Mouse (Mus musculus) layer of hippocampus, postnatal 25 days (tissue): ENCODE measurements around the gene Tmem200a. TPM values are rescaled to one million over a fixed set of nuclear protein-coding genes. Genes with fewer than 3 reads are reported as not detected.

ENCODE experiments used
- DNase-seq, 2 experiments: peaks; one replicate each; pipeline ENCODE4 v3.0.0; 2022; ENCODE audit warnings: mixed read lengths in 2 of 2, low spot score in 1 of 2; ENCODE audit errors: extremely low spot score in 1 of 2
- total RNA-seq, 2 experiments: library from RNA; stranded (reverse); gene quantifications; 2 replicates each; pipeline ENCODE4 v1.2.3; 2021

Gene Tmem200a
- total RNA-seq = 10 to 100 TPM; 22.7 to 28.0 TPM

DNA sequence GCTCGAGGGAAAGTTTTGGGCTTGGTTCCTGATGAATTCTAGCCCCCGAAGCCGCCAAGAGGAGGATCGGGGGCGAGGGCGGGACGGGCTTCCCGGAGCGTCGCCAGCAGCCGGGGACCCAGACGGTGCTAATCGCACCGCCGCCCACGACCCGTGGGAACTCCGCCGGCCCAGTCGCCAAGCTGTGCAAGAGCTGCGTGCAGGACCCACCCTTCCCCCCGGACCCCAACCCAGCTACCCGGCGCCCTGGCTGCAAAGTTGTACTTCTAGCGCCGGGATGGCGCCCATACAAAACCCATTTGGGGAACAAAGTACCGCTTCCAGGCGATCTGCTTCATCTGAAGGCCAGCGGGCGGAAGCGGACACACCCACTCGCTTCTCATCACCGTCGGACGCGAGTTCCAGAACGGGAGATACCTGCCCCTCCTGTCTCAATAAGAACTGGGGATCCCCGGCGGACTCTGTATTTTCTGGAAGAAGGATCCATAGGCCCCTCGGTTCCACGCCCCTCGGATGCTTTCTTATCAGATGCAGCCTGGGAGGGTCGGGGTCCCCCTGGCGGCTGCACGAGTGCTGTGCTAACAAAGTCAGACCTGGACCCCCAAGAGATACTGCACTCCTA is at the start of gene Tmem200a:
TSS of gene Tmem200a (minus strand) at position 532 of the 622 bp plus-strand sequence.
- DNase-seq = peak; percentile 46 to 71

DNA sequence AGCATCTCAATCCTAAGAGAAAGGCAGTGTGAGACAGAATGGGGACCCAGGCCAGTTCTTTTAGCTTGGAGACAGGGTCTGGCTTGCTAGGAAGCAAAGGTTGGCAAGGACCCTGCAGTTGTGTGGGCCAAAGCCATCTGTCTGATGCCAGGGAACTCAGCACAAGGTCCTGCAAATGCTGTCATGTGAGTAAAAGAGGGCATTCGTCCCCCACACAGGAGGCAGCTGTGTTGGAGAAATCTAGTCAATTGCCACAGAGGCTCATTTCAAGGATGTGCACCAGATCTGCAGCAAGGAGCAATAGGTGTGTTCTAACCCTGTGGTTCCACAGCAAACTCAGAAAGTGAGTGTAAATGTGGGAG is 41.0 kb upstream of the Tmem200a start:
- no peak for DNase-seq

DNA sequence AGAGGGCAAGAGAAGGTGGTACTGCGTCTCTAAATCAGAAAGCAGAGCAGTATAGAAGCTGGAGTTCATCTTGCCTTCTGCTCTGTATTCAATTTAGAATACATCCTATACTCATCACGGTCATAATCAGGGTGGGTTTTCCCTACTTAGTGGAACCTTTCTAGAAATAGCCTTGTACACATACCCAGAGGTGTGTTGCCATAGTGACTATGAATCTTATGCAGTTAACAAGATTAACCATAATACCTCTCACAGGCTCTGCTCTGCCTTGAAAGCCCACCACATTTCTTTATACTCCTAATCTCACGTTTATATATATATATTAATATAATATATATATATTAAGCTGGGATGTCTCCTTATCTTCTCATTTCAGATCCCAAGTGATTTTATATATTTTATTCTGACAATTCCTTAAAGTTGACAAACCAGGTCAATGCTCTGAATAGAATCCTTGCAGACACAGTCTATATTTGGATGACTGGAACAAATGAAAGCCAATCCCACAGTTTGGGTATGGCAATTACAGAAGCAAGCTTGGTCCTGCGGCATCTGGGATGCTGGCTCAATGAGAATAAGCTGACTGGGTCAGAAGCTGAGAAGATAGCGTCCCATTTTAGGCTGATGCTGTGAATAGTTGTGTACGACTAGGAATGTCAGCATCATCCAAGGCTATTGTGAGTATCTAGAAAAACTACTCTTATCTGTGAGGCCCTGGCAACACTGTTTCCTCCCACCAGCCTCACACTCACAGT is 40.4 kb upstream of the Tmem200a start:
- no peak for DNase-seq

DNA sequence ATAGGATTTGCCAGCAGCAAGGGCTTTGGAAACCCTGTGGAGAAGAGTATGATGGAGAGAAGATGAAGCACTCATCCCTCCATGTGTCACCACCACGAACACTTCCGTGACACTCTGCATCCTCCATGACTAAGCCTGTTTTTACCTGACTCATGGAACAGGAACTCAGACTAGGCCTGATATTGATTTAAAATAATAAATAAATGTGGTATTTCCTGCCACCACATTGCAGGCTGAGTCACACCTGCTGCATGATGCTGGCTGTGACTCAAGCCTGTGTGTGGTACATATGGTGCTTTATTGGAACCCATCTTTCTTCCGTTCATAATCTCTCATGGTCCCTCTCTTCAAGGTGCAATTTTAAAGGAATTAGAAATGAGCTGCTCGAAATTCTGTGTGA is 35.6 kb upstream of the Tmem200a start:
- no peak for DNase-seq

DNA sequence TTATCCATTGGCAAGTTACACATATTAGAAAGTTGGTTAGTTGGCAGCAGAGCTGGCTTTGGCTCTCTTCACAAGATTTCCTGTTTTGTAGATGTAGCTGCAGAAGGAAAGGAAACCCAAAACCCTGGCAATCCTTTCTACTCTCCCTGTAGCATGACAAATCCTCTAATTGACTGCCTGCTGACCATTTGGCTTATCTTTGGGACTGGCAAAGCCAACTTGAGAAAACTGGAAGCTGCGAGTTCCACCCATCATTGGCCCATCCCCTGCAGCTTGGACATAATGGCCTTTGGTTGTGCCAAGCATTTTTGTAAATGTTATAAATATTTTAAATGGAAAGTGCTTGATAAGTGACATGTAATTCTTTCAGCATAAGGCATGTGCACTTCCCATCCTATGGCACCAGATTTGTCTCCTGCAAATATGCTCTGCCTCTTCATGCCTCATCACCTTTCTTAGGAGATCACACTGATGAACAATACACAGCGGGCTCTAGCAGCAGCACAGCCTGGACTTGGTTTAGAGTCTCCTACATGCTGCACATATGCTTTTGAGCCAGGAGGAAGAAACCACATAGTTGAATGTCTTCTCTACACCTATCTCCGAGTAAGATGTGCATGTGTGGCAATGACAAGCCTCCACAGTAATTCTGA is 24.6 kb upstream of the Tmem200a start:
- no peak for DNase-seq

DNA sequence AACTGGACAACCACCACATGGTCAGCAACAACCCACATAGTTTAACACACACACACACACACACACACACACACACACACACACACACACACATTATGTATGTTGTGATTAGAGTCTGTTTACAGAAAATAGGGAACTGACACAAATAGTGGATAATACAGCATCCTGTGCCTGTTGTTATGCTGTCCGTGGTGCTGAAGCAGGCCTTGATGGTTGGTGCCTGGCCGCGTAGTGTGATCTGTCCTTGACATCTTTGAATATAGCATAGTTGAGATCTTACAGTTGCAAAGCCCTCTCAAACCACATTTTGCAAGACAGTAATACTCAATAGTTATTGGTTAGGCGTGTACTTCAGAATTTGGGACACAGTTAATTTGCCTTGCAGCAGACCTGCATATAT is 3.2 kb upstream of the Tmem200a start:
- DNase-seq = no peak

DNA sequence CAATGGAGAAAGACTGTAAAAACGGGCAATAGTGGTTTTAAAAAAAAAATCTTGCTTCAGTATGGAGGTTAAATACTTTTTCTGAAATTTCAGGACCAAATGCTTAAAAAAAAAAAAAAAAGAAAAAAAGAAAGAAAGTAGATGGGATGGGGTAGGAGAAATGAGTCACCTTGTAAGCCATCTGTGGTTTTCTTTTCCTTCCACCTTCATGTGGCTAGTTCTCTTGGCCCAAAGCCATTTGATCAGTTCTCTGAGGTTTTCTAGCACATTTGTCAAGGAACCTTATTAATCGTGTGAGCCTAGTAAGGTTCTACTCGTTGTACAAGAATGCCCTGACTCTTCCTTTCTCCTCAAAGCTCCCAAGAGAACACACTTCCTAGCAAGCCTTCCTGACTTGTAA is 826 bp upstream of the Tmem200a start:
- DNase-seq = no peak

DNA sequence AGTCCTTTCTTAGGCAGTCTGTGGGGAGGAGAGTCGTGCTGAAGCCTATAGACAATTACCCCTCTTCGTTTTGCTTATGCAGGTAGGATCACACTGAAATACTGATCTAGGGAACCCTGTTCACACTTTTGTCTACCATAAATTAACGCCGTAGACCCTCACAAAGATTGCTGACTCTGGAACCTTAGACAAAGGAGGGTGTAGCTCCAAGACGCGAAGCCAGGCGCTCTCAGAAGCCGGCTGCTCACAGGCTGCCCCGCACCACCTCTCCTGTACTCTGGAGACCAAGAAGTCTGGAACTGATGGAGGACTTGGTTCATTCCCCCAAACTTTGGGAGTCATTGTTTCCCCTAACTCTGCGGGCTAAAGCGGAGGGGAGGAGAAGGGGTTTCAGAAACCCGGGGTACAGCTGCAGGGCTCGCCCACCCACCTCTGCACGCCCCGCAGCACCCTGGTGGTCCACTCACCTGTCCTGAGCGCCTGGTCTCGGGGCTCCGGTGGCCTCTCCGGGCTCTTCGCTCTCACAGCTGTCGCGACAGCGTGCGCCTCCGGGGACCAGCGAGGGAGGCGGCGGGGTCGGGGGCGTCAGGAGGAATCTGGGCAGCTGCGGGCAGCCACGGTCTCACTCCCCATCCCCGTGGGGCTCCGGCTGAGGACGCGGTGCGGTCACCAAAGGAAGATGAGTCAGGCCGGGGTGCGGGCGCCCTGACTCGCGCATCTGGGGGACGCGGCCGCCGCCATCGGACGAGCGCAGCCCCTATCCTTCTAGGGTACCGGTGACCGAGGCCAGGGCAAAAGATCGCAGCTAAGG is 976 bp downstream of the Tmem200a start, which contains the start of gene Gm9767:
TSS of gene Gm9767 (plus strand) at position 585 of the 811 bp plus-strand sequence.
- DNase-seq = peak; percentile 14 to 17

DNA sequence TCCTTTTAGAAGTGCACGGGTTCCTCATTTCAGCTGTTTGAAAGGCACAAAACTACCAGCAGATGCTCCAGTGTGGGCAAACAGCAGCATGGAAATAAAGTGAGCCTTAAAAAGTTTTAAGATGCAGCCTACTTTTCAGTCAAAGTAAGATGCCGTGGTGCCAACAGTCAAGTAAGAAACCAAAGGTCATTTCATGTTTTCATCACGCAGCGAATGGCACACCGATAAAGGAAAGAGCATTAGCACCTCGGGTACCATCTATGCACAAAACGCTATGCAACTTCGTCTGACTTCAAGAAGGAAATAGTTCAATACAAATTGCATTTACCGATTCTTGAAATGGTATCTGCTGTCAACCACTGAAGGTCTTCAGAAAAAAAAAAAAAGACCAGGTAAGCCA is 1.9 kb downstream of the Tmem200a start:
- DNase-seq = no peak

DNA sequence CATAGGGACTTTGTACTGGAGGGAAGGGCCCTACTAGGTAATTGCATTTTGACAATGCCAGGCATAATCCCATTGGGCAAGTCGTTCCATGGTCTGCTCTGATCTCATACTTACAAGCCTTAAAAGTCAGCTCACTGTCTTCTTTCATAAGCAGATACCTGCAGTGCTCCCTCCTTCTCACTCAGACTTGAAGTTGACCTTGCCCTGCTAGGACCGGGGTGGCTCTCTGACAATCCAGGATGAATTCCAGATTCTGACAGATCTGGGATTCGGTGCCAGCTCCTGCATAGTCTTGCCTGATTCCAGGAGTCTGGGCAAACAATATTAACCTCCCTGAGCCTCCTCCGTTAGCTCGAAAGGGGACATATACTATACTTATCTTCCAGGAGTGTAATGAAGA is 6.9 kb downstream of the Tmem200a start:
- DNase-seq = no peak

DNA sequence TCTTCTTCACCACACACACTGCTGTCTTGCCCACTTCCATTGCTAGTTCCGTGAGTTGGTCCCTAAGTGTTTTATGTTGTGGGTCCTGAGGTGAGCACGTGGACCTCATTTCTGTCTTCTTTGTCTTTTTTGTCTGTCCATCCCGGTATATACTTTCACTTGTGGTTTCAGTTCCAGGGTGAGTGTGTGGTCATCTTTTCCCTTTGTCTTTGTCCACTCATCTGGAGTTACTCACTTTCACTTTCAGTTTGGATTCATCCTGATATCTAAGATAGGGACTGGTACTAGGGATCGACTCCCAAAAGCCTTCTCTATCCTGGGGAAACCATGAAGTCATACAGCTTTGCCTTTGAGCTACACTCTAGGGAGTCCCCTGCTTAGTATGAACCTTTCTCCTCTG is 15.8 kb downstream of the Tmem200a start:
- DNase-seq = no peak

DNA sequence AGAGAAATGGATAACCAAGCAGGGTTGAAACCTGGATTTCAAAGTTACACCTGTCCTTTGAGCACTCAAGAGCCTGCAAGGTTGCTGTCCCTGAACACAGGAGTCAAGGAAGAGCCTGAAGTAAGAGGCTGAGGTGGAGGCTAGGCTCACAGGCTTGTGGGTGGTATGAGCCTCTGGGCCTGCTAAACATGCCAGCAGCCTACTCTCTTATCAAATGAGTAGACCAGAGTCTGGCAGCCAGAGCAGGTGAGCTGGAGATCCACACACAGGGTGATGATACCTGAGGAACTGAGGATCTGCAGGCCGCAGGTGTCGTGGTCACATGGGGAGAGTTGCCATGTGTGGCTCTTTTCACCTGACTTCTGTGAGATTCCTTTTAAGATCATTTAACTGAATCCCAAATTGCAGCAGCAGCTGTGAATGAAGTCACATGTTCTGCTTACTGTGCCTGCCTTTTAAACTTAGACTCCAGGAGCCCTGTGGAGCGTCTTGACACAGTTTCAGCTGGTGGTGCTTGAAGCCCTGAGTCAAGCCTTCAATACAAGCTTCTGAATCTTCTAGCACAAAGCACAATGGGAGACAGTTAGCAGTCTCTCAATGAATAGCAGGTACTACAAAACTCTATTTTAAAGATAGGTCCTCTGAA is 19.1 kb downstream of the Tmem200a start:
- no peak for DNase-seq

DNA sequence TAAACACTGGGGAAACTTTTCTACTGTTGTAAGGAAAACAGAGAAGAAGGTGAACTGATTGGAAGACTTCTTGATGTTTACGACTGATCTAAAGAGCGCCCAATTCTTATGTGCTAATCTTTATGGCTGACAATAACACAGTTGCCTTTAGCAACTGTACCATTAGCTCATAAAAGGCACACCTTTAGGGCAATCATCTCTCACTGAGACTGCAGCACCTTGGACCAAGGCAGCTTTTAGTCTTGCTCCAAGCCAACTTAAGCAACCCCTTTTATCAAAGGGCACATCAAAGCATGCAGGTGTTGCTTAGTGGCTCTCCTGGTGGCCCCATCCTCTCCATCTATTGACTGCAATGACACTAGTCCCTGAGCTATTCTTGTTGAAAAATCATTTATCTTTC is 27.7 kb downstream of the Tmem200a start:
- DNase-seq = no peak

DNA sequence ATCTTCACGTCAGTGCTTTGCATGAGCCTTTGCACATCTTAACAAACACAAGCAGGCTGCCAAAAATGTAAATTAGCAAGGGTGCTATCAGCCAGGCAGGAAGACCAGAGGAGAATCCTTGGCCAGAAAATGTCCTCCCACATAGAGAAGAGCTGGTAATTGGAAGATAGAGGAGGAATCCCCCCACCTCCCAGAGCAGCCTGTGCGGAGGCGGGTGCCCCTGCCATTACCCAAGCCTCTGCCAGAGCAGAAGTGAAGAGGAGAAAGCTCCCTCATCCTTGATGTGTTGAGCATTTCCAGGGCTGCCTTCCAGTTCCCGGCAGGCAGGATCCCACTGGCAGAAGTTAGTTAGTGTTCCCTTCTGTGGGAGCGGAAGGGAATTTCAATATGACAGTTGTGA is 43.9 kb downstream of the Tmem200a start:
- peak; percentile 62 to 65 for DNase-seq

DNA sequence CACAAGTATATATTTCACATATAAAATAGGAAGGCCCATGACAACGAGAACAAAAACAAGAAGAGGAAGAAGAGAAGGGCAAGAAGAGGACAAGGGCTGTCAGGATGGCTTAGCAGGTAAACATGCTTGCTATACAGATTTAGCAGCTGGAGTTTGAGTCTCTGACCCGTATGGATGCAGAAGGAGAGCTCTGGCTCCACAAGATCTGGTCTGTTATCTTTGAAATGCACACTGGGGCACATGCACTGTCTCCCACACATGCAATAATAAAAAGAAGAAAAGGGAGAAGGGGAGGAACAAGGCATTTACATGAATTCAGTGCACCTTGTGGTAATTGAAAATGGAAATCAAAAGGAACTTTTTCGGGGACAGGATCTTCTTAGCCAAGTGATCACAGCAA is 60.1 kb downstream of the Tmem200a start:
- DNase-seq = no peak

DNA sequence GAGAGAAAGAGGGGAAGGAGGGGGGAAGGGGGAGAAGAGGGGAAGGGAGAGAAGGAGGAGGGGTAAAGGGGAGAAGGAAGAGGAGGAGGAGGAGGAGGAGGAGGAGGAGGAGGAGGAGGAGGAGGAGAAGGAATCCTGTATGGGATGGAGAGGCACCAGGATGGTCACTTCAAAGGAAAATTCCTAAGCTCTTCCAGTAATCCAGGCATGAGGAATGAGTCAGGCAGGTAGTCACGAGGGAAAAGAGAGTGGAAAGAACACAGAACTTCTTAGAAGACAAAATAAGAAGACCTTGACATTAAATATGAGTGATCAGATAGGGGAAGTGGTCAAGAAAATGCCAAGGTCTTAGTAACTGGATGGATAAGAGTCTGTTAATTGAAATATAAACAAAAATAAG is 64.6 kb downstream of the Tmem200a start:
- DNase-seq = no peak

DNA sequence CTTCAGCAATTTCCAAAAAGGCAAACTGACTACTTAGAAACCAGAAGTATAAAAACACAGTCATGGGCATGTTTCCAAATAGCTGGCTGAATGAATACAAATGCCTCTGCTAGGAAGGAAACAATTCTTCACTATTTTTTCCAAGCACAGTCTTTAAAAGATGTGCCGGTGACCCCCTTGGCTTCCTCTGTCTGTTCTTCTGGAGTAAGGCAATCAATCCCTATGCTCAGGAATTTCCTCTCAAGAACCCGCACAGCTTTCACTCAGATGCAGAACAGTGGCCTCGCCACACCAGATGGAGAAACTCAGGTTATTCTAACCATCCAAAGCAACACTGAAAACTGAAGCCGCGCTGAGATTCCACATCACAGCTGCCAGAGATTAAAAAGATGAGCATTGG is 69.9 kb downstream of the Tmem200a start:
- no peak for DNase-seq

DNA sequence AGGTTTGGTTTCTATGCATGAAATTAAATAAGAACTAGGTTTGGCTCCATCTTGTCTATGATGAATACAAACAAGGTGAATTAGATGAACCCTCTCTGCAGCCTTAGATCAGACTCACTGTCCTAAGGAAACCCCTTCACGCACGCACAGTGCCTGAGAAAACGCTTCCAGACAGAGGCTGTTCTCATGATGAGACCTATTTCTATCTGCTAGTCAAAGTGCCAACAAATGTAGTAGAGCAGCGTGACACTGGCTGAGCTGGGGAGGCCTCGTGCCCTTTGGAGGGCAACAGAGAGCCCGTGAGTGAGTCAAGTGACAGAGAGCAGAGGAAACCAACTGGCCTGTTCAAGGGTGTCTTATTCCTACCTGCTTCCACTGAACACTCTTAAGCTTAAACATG is 73.4 kb downstream of the Tmem200a start:
- no peak for DNase-seq

DNA sequence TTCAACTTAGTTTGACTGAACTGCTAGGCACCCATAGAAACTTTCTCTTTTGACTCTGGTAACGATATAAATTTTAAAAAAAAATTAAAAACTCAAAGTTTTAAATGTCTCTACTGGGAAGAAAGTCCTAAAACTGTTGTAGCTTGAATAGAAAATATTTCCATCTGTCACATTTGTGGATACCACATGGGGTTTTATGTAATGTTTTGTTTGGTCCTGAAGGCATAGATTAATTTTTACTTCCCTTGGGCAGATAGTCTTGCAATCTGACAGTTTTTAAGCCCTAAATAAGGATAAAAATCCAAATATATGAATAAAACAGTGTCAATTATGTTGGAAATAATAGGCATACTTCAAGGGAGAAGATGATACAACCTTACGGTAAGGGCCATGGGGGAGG is 78.0 kb downstream of the Tmem200a start:
- no peak for DNase-seq

DNA sequence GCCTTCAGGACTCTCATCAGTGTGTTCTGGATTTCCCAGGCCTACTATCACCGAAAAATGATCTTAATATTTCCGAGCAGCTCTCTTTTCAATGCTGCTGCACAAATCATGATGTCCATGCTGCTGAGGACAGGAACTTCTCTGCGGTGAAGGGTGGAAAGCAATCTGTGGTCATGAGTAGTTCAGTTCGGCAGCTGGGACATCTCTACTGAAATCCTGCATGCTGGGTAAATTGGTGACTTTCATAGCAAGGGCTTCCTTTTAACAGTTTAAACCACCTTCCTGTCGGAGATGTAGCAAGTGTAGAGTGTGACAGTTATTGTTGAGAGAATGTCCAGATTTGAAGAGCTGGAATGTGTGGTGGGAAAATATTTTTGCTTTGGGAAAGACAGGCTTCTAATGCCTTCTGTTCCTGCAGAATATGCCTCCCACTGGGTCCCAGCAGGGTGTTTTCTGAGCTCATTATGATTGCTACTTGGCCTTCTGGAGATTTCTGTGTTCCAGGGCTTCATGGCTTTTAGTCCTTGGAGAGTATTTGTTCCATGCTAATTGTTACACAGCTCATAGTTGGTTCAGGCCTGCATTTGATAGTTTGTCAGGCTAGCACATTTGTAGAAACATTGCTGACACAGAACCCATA is 79.4 kb downstream of the Tmem200a start:
- DNase-seq = no peak
